Mouse (Mus musculus): ENCODE measurements around the gene Sh3d21. TPM values are rescaled to one million over a fixed set of nuclear protein-coding genes. Genes with fewer than 3 reads are reported as not detected.

Sh3d21 gene
- polyA plus RNA-seq, 1 experiment from 2014 or later: 7.0 TPM

GRCm38 (mm10) chr4:126151701-126152440 is 11.4 kb downstream of the Sh3d21 start:
- DNase-seq (no peak), ATAC-seq (ENCODE audit: insufficient read depth) (no peak)
- no peaks in the 10 kb centered on the region for H3K9me3 ChIP-seq (ENCODE audit: low read depth, low read length)
- no peak overlapping the region for H3K9ac ChIP-seq
- no peaks in the 10 kb centered on the region for H3K27me3 ChIP-seq (ENCODE audit: insufficient read depth, low read length)
- H3K4me3 ChIP-seq (ENCODE audit: low read depth, low read length): no peak overlapping the region
- TF ChIP-seq CTCF (IDR thresholded peaks at IDR 0.05; ENCODE audit: low read depth): no peak
- WGBS: 80% methylated on average over 16 of the region's 16 CpGs
- H3K4me1 ChIP-seq (ENCODE audit: insufficient read depth): peaks cover 21% of the 10 kb centered on the region
- H3K27ac ChIP-seq (ENCODE audit: low read depth): no peak overlapping the region
- H3K36me3 ChIP-seq (ENCODE audit: insufficient read depth): peaks cover 18% of the 10 kb centered on the region
- no peak overlapping the region for H3K4me2 ChIP-seq

GRCm38 (mm10) chr4:126150949-126151320 is 12.4 kb downstream of the Sh3d21 start:
- Histone ChIP-seq H3K9me3 (ENCODE audit: low read depth, low read length) (no peaks in the 10 kb centered on the region), H3K4me1 (ENCODE audit: insufficient read depth) (peaks cover 19% of the 10 kb centered on the region), H3K4me2 (peak overlapping the region; percentile 92), H3K36me3 (ENCODE audit: insufficient read depth) (peaks cover 18% of the 10 kb centered on the region), H3K9ac (peak overlapping the region; percentile 5; the same call in 1 of the 2 replicates), H3K27ac (ENCODE audit: low read depth) (peak overlapping the region; percentile 93), H3K4me3 (ENCODE audit: low read depth, low read length) (peak overlapping the region; percentile 71), H3K27me3 (ENCODE audit: insufficient read depth, low read length) (no peaks in the 10 kb centered on the region)
- 41% methylated on average over 6 of the region's 6 CpGs for WGBS
- ATAC-seq (ENCODE audit: insufficient read depth) (no peak), DNase-seq (no peak)
- no peak for TF ChIP-seq CTCF (IDR thresholded peaks at IDR 0.05; ENCODE audit: low read depth)

GRCm38 (mm10) chr4:126150297-126150948 is 12.9 kb downstream of the Sh3d21 start:
- DNase-seq: peak; percentile 94
- H3K27me3 ChIP-seq (ENCODE audit: insufficient read depth, low read length): no peaks in the 10 kb centered on the region
- H3K36me3 ChIP-seq (ENCODE audit: insufficient read depth): peaks cover 18% of the 10 kb centered on the region
- TF ChIP-seq CTCF (IDR thresholded peaks at IDR 0.05; ENCODE audit: low read depth): no peak
- ATAC-seq (ENCODE audit: insufficient read depth): peak; percentile 83
- peak overlapping the region; percentile 71 for H3K4me3 ChIP-seq (ENCODE audit: low read depth, low read length)
- H3K9me3 ChIP-seq (ENCODE audit: low read depth, low read length): no peaks in the 10 kb centered on the region
- peaks cover 14% of the 10 kb centered on the region for H3K4me1 ChIP-seq (ENCODE audit: insufficient read depth)
- H3K9ac ChIP-seq: peak overlapping the region; percentile 5; the same call in 1 of the 2 replicates
- H3K27ac ChIP-seq (ENCODE audit: low read depth): peak overlapping the region; percentile 93
- WGBS: 16% methylated on average over 16 of the region's 16 CpGs
- H3K4me2 ChIP-seq: peak overlapping the region; percentile 92

DNA sequence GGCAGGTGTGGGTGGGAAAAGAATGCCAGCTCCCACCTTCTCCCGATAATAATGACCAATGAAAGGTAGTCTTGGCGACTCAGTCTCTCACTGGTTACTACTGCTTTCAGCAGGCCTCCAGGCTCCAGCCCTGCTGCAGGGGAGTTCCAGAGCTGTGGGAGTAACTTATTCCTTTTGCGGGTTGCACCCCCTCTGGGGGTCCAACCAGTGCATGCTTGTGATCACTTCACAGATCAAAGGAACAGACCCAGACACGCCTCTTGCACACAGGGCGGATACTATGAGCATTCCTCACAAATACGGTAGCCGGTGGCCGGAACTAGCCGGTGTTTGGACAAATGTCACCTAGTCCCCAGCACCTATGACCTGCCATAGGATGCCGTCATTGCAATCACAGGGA is 13.5 kb downstream of the Sh3d21 start:
- peak overlapping the region; percentile 92 for H3K4me2 ChIP-seq
- DNase-seq: no peak
- H3K27ac ChIP-seq (ENCODE audit: low read depth): peak overlapping the region; percentile 93
- H3K4me3 ChIP-seq (ENCODE audit: low read depth, low read length): peak overlapping the region; percentile 71
- H3K4me1 ChIP-seq (ENCODE audit: insufficient read depth): peaks cover 10% of the 10 kb centered on the region
- H3K27me3 ChIP-seq (ENCODE audit: insufficient read depth, low read length): no peaks in the 10 kb centered on the region
- H3K9me3 ChIP-seq (ENCODE audit: low read depth, low read length): no peaks in the 10 kb centered on the region
- peaks cover 18% of the 10 kb centered on the region for H3K36me3 ChIP-seq (ENCODE audit: insufficient read depth)
- peak overlapping the region; percentile 76 for H3K9ac ChIP-seq
- WGBS: 12% methylated on average over 10 of the region's 10 CpGs
- TF ChIP-seq CTCF (IDR thresholded peaks at IDR 0.05; ENCODE audit: low read depth): no peak
- peak; percentile 0 for ATAC-seq (ENCODE audit: insufficient read depth)

GRCm38 (mm10) chr4:126149041-126149676 is 14.1 kb downstream of the Sh3d21 start:
- no peak for ATAC-seq (ENCODE audit: insufficient read depth)
- H3K4me1 ChIP-seq (ENCODE audit: insufficient read depth): peaks cover 10% of the 10 kb centered on the region
- H3K9ac ChIP-seq: peak overlapping the region; percentile 76
- peak overlapping the region; percentile 92 for H3K4me2 ChIP-seq
- WGBS: 8% methylated on average over 42 of the region's 42 CpGs
- H3K27me3 ChIP-seq (ENCODE audit: insufficient read depth, low read length): no peaks in the 10 kb centered on the region
- no peak for DNase-seq
- peaks cover 18% of the 10 kb centered on the region for H3K36me3 ChIP-seq (ENCODE audit: insufficient read depth)
- H3K9me3 ChIP-seq (ENCODE audit: low read depth, low read length): no peaks in the 10 kb centered on the region
- TF ChIP-seq CTCF (IDR thresholded peaks at IDR 0.05; ENCODE audit: low read depth): no peak
- peak overlapping the region; percentile 71 for H3K4me3 ChIP-seq (ENCODE audit: low read depth, low read length)
- peak overlapping the region; percentile 93 for H3K27ac ChIP-seq (ENCODE audit: low read depth)

DNA sequence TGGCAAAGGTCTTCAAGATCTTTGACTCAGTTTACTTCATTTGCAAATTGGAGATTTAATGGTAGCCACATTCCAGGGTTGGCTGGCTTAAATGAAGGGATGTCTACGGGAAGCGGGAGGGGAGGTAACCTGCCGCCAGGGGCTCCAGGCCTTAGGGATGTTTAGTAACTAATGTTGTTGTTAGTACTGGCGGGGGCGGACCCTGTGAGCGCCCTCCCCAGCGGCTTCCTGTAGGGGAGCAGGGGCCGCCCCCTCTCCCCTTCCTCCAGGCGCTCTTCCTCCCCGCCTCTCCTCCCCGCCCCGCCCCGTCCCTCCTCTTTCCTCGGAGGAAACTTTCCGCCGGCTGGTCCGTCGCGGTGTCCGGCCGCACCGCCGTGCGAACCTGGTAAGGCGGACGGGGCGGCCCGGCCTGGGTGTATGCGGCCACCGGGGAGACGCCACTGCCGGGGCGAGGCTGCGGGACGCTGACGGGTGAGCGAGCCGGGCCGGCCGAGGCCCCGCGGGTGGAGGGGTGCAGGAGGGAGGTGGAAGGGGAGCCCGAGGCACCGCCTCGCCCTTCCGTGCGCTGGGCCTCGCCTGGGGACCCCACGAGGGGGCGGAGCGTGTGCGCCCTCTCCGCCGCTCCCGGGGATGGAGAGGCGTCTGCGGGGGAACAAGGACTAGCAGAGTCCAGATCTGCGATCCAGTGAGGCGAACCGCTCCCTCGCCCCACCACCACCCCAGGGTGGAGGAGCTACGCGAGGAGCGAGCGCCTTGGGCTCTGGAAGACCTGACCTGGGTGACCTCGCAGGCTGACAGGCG is 14.9 kb downstream of the Sh3d21 start:
- peak; percentile 28; the same call in 1 of the 2 replicates for TF ChIP-seq CTCF (IDR thresholded peaks at IDR 0.05; ENCODE audit: low read depth)
- Histone ChIP-seq H3K9ac (peak overlapping the region; percentile 76), H3K27ac (ENCODE audit: low read depth) (peak overlapping the region; percentile 93), H3K9me3 (ENCODE audit: low read depth, low read length) (no peaks in the 10 kb centered on the region), H3K36me3 (ENCODE audit: insufficient read depth) (peaks cover 18% of the 10 kb centered on the region), H3K27me3 (ENCODE audit: insufficient read depth, low read length) (no peaks in the 10 kb centered on the region), H3K4me2 (peak overlapping the region; percentile 92), H3K4me1 (ENCODE audit: insufficient read depth) (peaks cover 10% of the 10 kb centered on the region), H3K4me3 (ENCODE audit: low read depth, low read length) (peak overlapping the region; percentile 71)
- DNase-seq (peak; percentile 89), ATAC-seq (ENCODE audit: insufficient read depth) (peak; percentile 68)
- WGBS: under 1% methylated on average over 57 of the region's 67 CpGs

Data from lung, embryonic 14.5 days (tissue).